Mouse (Mus musculus) liver, postnatal 0 days (tissue): ENCODE data around the gene Slc20a1.

Experiments
- CTCF ChIP-seq: sonication (generic); IDR thresholded peaks from 2 replicates; pipeline ENCODE4 v1.5.1; 2016; ENCODE audit warnings: antibody characterized with exemption, low read depth
- EP300 ChIP-seq: IDR thresholded peaks from 2 replicates; pipeline ENCODE4 v1.6.1; 2016; ENCODE audit warnings: antibody characterized with exemption, low read depth, mild to moderate bottlenecking

GRCm38 (mm10) chr2:129208181-129208746, 9.7 kb downstream of the Slc20a1 start:
- TF ChIP-seq CTCF, result no peak
- no peak for TF ChIP-seq EP300
